Mouse (Mus musculus) ES-E14 (cell line): ENCODE measurements around the gene Ttll2. TPM values are rescaled to one million over a fixed set of nuclear protein-coding genes. Genes with fewer than 3 reads are reported as not detected.
"Not testable (repeated sequence)": the region's sequence is repeated elsewhere in the genome, so short reads cannot be mapped to it uniquely, and the experiment has no call there.

ENCODE experiments used
- DNase-seq: peaks from one replicate; pipeline ENCODE4 v3.0.0-alpha.2; 2013; ENCODE audit warnings: low read depth, low spot score
- H3K27ac ChIP-seq: 2 replicates; pipeline ENCODE4 v1.5.1; 2012; ENCODE audit warnings: low read depth, mild to moderate bottlenecking, low read length, moderate library complexity, mixed read lengths; ENCODE audit not compliant: poor library complexity, insufficient read depth, severe bottlenecking
- H3K36me3 ChIP-seq: 2 replicates; pipeline ENCODE4 v1.6.1; 2012; ENCODE audit warnings: mild to moderate bottlenecking, low read length, moderate library complexity, mixed read lengths; ENCODE audit not compliant: control insufficient read depth, poor library complexity, insufficient read depth, severe bottlenecking
- H3K4me1 ChIP-seq, 2 experiments: fragments of 150-350 bp in 1 of 2; sonication (generic) in 1 of 2; 2 replicates each; pipeline ENCODE4 v1.6.1; 2012; ENCODE audit warnings: low read length in 2 of 2, mild to moderate bottlenecking in 1 of 2, mixed read lengths in 1 of 2; ENCODE audit not compliant: control insufficient read depth in 2 of 2, insufficient read depth in 2 of 2, poor library complexity in 1 of 2
- H3K4me3 ChIP-seq, 2 experiments: fragments of 150-350 bp in 1 of 2; sonication (generic) in 1 of 2; 2 replicates each; pipeline ENCODE4 v1.5.1; 2012; ENCODE audit warnings: low read length in 2 of 2, low read depth in 1 of 2, mild to moderate bottlenecking in 1 of 2, mixed read lengths in 1 of 2; ENCODE audit not compliant: insufficient read depth in 1 of 2, poor library complexity in 1 of 2, severe bottlenecking in 1 of 2
- H3K9ac ChIP-seq: 2 replicates; pipeline ENCODE4 v1.6.1; 2012; ENCODE audit warnings: low read depth, mild to moderate bottlenecking, low read length, mixed read lengths; ENCODE audit not compliant: poor library complexity, insufficient read depth, severe bottlenecking
- H3K9me3 ChIP-seq: fragments of 150-350 bp; sonication (generic); 2 replicates; pipeline ENCODE4 v1.6.1; 2012; ENCODE audit warnings: low read depth, mild to moderate bottlenecking, low read length; ENCODE audit not compliant: control insufficient read depth, insufficient read depth
- in situ Hi-C, 2 experiments: fragments of 600-800 bp; cut with MboI; formaldehyde crosslinking; loops; one replicate each; pipeline ENCODE4 v1.15.1; 2025; ENCODE audit warnings: low sequenced_read_pairs in 2 of 2, inconsistent platforms in 1 of 2; ENCODE audit not compliant: unreplicated experiment in 2 of 2
- total RNA-seq: library from RNA; depleted of rRNA; stranded (reverse); fragments of 300-350 nt; gene quantifications from 2 replicates; pipeline ENCODE4 v1.2.3, GENCODE M21; 2012

Gene Ttll2
- total RNA-seq, 1 experiment, result not detected

DNA sequence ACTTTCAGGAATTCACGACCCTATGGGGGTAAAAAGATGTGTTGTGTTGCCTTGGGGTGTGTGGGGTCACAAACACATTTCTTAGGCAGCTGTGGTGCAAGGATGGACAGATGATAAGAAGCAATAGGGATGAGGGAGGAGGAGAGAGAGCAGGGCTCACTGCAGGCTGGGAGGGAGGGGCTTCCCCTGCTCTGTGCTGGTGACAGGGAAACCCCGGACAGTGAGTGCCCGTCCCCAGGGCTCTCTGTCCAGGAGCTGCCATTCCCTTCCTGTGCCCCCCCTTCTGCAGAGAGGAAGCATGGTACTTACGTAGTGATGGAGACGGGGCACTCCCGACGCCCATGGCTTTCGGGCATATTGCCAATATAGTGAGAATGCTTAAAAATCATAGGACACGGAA is 15.1 kb downstream of the Ttll2 start:
- H3K9ac ChIP-seq, in situ Hi-C loops, H3K4me3 ChIP-seq, H3K9me3 ChIP-seq, H3K36me3 ChIP-seq, H3K4me1 ChIP-seq, DNase-seq, H3K27ac ChIP-seq: not testable (repeated sequence)

DNA sequence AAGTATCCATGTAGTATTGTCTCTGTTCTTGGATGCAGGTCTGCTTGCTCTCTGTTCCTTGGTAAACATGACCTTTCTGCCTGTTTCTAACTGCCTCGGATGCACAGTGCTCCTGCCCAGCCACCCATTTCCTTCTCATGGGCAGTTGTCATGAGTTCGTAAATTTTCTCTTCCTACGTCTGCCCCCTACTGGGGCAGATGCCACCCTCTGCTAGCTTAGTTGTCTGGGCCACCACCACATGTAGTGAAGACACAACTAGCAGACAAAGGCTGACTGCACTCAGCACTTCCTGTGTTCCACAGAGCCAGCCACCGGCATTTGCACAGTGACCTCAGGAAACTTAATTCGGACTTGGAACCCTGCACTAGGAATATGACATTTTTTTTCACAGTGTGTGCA is 19.8 kb downstream of the Ttll2 start:
- H3K27ac ChIP-seq, in situ Hi-C loops, H3K36me3 ChIP-seq, H3K9me3 ChIP-seq, H3K9ac ChIP-seq, DNase-seq, H3K4me3 ChIP-seq, H3K4me1 ChIP-seq: not testable (repeated sequence)

DNA sequence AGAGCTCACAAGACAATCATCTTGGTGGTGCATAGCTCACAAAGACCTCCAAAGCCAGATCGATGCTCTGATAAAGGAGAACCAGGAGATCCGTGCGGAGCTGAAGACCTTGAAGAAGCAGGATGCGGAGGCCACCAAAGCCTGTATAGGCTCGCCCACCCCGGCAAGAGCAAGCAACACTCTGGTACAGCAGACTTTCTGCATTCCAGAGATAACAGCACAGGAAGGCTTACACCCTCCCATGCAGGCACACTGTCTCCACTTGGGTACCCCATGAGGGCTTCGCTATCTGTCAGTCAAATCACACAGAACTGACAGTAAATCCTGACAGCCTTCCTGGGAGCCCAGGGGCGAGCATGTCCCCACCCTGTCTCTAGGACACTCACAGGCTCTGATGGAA is 26.1 kb downstream of the Ttll2 start:
- H3K9ac ChIP-seq, H3K9me3 ChIP-seq, in situ Hi-C loops, DNase-seq, H3K4me3 ChIP-seq, H3K36me3 ChIP-seq, H3K27ac ChIP-seq, H3K4me1 ChIP-seq: not testable (repeated sequence)

DNA sequence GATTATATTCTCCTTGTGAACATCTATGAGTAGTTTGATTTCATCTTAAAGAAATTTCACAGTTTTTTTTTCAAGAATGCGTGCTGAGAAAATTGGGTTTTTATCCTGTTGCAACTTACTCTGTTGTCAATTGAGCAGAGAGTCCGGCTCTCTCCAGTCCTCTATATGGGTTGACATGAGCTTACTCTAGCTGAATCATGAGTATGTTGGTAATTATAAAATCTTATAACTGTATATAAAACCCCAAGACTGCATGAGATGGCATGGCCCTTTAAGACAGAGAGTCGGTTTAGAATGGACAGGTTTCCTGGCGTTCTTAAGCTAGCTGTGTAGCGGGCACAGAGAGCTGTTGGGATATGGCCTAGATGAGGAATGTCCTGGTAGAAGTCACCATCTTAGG is 28.1 kb downstream of the Ttll2 start, which contains the start of gene Tcp10a:
Gene Tcp10a (plus strand): TSS at position 301 of the 400 bp plus-strand sequence.
- H3K27ac ChIP-seq, H3K4me1 ChIP-seq, H3K4me3 ChIP-seq, DNase-seq, H3K9me3 ChIP-seq, H3K9ac ChIP-seq, H3K36me3 ChIP-seq, in situ Hi-C loops: not testable (repeated sequence)

DNA sequence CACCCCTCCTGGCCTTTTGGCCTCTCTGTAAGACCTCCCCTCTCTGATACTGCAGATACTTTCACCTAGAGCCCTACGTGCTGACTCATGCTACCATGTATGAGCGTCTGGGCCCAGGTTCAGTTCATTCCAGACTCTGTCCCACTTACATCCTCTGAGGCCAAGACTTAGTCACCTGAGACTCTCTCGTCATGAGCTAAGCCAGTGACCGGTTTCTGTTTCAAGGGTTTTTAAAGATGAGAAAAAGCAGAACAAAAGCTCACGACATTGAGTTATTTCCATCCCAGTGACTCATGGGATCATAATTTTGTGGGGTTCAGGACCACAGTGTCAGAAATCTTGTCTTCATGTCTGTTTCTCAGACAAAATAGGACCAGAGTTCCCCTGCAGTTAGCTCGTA is 32.7 kb downstream of the Ttll2 start:
- DNase-seq, H3K36me3 ChIP-seq, H3K4me3 ChIP-seq, H3K9ac ChIP-seq, H3K27ac ChIP-seq, H3K4me1 ChIP-seq, H3K9me3 ChIP-seq, in situ Hi-C loops: not testable (repeated sequence)

DNA sequence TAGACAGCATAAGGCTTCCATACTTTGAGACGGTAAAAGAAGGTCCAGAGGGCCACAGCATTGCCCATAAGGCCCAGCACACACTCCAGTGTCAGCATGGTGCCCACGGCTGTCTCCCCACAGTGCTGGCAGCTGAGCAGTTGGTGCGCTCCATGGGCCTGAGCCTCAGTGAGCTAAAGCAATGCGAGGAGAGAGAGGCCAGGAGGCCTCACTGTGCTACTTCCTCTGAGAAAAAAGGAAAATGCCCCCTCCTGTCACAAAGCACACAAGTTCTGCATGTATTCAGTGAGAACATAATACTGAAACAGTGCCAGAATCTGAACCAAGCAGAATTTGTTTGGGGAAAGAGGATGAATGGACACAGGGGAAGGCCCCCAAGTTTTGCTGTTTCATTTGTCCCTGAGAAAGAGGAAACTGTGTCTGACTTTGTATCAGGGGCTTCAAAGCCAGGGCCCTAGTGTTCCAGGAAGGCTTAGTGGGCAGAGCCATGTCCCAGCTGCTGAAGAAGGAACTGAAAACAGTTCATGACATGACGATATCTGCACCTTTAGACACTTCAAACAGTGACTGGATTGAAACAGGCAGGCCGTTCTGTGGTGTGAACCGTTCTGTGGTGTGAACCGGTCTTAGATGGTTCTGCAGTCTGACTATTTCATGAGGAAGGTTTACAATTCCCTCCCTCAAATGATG is 36.7 kb downstream of the Ttll2 start:
- H3K27ac ChIP-seq, H3K36me3 ChIP-seq, H3K4me3 ChIP-seq, DNase-seq, H3K9ac ChIP-seq, H3K4me1 ChIP-seq, in situ Hi-C loops, H3K9me3 ChIP-seq: not testable (repeated sequence)
